In the genomic region with DNA sequence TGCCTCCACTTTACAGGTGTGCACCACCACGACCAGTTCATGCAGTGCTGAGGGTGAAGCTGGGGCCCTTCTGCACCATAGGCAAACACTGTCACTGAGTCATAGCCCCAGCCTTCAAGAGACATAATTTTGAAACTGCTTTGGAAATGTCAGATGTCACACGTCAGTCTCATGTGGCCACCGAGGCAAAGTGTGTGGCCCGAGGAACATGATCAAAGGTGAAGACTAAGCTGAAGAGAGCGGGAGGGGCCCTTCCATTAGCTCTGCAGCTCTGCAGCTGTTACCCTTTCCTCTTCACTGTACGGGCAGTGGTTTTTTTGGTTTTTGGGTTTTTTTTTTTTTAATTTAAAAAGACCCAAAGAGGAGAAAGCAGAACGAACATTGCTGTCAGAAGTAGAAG, we compare ENCODE assay signal across 17 mouse cellular contexts. TPM values are rescaled to one million over a fixed set of nuclear protein-coding genes. Genes with fewer than 3 reads are reported as not detected.
DNase-seq lines count a peak whose midpoint lies in the region; ATAC-seq and TF ChIP-seq lines count a peak whose summit lies in the region.
"Had no signal": no experiment of that assay in that cellular context is flagged by ENCODE, and none has a peak within 500 bp of the region (broad histone marks: within the 10 kb centered on the region; RNA-seq: fewer than 3 reads in every experiment).

No protein-coding gene starts in this region.

- peak; percentile 34; the same call in 1 of the 2 replicates for ATAC-seq in lung, postnatal 0 days
- ATAC-seq in forebrain, embryonic 13.5 days: no peak
- ATAC-seq: forebrain, embryonic 14.5 days had no signal

- H3K9me3 ChIP-seq in lung, postnatal 0 days (ENCODE audit: low read length): no peaks in the 10 kb centered on the region
- H3K9me3 ChIP-seq in forebrain, embryonic 13.5 days (replicated peaks): no peaks in the 10 kb centered on the region
- H3K9me3 ChIP-seq: neural tube, embryonic 13.5 days had no signal

- no peaks in the 10 kb centered on the region for H3K27me3 ChIP-seq in lung, postnatal 0 days (replicated peaks; ENCODE audit: insufficient read depth, low read length)
- H3K27me3 ChIP-seq in forebrain, embryonic 13.5 days: no peaks in the 10 kb centered on the region
- H3K27me3 ChIP-seq: neural tube, embryonic 13.5 days had no signal

- no peak overlapping the region for H3K4me2 ChIP-seq in lung, postnatal 0 days (replicated peaks; ENCODE audit: low read depth, low read length)
- H3K4me2 ChIP-seq in forebrain, embryonic 13.5 days: no peak overlapping the region
- H3K4me2 ChIP-seq: midbrain, embryonic 11.5 days; neural tube, embryonic 13.5 days had no signal

- peak overlapping the region; percentile 47; the same call in 1 of the 2 replicates for H3K27ac ChIP-seq in lung, postnatal 0 days (ENCODE audit: low read length)
- H3K27ac ChIP-seq in forebrain, embryonic 13.5 days: no peak overlapping the region
- H3K27ac ChIP-seq: gastrocnemius, adult 2 months; neural tube, embryonic 13.5 days had no signal

- H3K4me3 ChIP-seq in lung, postnatal 0 days (ENCODE audit: low read depth, low read length): no peak overlapping the region
- no peak overlapping the region for H3K4me3 ChIP-seq in forebrain, embryonic 13.5 days
- H3K4me3 ChIP-seq: gastrocnemius, adult 2 months; neural tube, embryonic 13.5 days had no signal

- peaks cover 19% of the 10 kb centered on the region; the same call in 1 of the 2 replicates for H3K4me1 ChIP-seq in lung, postnatal 0 days (ENCODE audit: insufficient read depth, low read depth, low read length)
- H3K4me1 ChIP-seq in forebrain, embryonic 13.5 days: peaks cover 24% of the 10 kb centered on the region

- TF ChIP-seq CTCF in lung, postnatal 0 days (IDR thresholded peaks at IDR 0.05): no peak

- peaks cover 8% of the 10 kb centered on the region; the same call in 1 of the 2 replicates for H3K36me3 ChIP-seq in lung, postnatal 0 days (ENCODE audit: insufficient read depth, low read length)
- no peaks in the 10 kb centered on the region for H3K36me3 ChIP-seq in forebrain, embryonic 13.5 days (ENCODE audit: poor library complexity, severe bottlenecking)

- peak; percentile 56 for DNase-seq in adrenal gland, adult 2 months
- no peak for DNase-seq in adrenal gland, adult 18-20 months (ENCODE audit: low spot score in 2 of 2)
- DNase-seq in lung, postnatal 0 days (ENCODE audit: low spot score): no peak
- no peak for DNase-seq in lung, postnatal 36 days
- DNase-seq in naive thymus-derived CD4-positive, alpha-beta T cell, adult 2 months (ENCODE audit: low read depth): peak; percentile 61
- DNase-seq in right cerebral cortex, postnatal 25 days: no peak
- DNase-seq in layer of hippocampus, adult 11-12 months (ENCODE audit: low spot score): no peak
- DNase-seq: cerebellum, postnatal 25 days; gastrocnemius, adult 2 months; heart, postnatal 10 days; kidney, postnatal 25 days; lung, adult 18-20 months; right cerebral cortex, adult 18-20 months had no signal

- TF ChIP-seq EP300 in lung, postnatal 0 days (IDR thresholded peaks at IDR 0.05): no peak

- WGBS in lung, postnatal 0 days: 46% methylated on average over 7 of the region's 7 CpGs
- WGBS in forebrain, embryonic 13.5 days: 90% methylated on average over 7 of the region's 7 CpGs

- no peak overlapping the region for H3K9ac ChIP-seq in lung, postnatal 0 days (replicated peaks; ENCODE audit: low read depth)
- H3K9ac ChIP-seq in forebrain, embryonic 13.5 days: no peak overlapping the region
- H3K9ac ChIP-seq: neural tube, embryonic 13.5 days had no signal

RNA-seq across cellular contexts. Expression of gene Jdp2, which starts 25.8 kb away (rescaled TPM):
- 10 to 100 TPM; 17.6 to 22.1 TPM for total RNA-seq in adrenal gland, adult 2 months (2021)
- polyA plus RNA-seq in adrenal gland, adult 2 months (2012; rRNA removed): 16.3 and 16.9 TPM in 2 replicates
- total RNA-seq in adrenal gland, adult 18-20 months (2021): 10 to 100 TPM; 18.4 to 23.4 TPM
- 1.2 and 1.4 TPM in 2 replicates for polyA plus RNA-seq in lung, postnatal 0 days (2015; fragmentation: Nextera tagmentation; extraction: Ambion mirVana)
- polyA plus RNA-seq in forebrain, embryonic 13.5 days (2015; fragmentation: Nextera tagmentation; extraction: Ambion mirVana): 0.21 TPM in 1 of 2 replicates, not detected in the other

Comparison
In these comparisons a context has a peak if more than half of its experiments do, and no peak if none do; other contexts are left out.
1. DNase-seq: peak in adrenal gland, adult 2 months (single experiment) and naive thymus-derived CD4-positive, alpha-beta T cell, adult 2 months (single experiment); none in adrenal gland, adult 18-20 months (0 of 2), lung, postnatal 0 days (single experiment), lung, postnatal 36 days (single experiment), right cerebral cortex, postnatal 25 days (single experiment) and layer of hippocampus, adult 11-12 months (single experiment).